Mouse (Mus musculus) heart, embryonic 13.5 days (tissue): Measurements from ENCODE around the gene Bsg. TPM values are rescaled to one million over a fixed set of nuclear protein-coding genes. Genes with fewer than 3 reads are reported as not detected.

Source experiments
- ATAC-seq: fragments of 200-750 bp; cut with Nextera tagmentation; 2 replicates; pipeline ENCODE4 v1.8.0; 2017; ENCODE audit warnings: moderate TSS enrichment; ENCODE audit not compliant: insufficient number of reproducible peaks, low FRiP score, low TSS enrichment; ENCODE audit errors: extremely low read depth
- H3K27ac ChIP-seq: fragments of 300-500 bp; sonication (generic); replicated peaks from 2 replicates; pipeline ENCODE4 v1.5.1; 2015; ENCODE audit warnings: moderate library complexity, mild to moderate bottlenecking, inconsistent platforms
- H3K27me3 ChIP-seq: fragments of 300-500 bp; sonication (generic); replicated peaks from 2 replicates; pipeline ENCODE4 v1.6.1; 2015; ENCODE audit warnings: mild to moderate bottlenecking, inconsistent platforms
- H3K36me3 ChIP-seq: fragments of 300-500 bp; sonication (generic); 2 replicates; pipeline ENCODE4 v1.6.1; 2015; ENCODE audit warnings: mild to moderate bottlenecking, inconsistent platforms
- H3K4me1 ChIP-seq: fragments of 300-500 bp; sonication (generic); 2 replicates; pipeline ENCODE4 v1.6.1; 2015; ENCODE audit warnings: inconsistent platforms
- H3K4me2 ChIP-seq: fragments of 300-500 bp; sonication (generic); 2 replicates; pipeline ENCODE4 v1.6.1; 2015; ENCODE audit warnings: inconsistent platforms, mild to moderate bottlenecking, moderate library complexity
- H3K4me3 ChIP-seq: fragments of 300-500 bp; sonication (generic); 2 replicates; pipeline ENCODE4 v1.5.1; 2015; ENCODE audit warnings: moderate library complexity, mild to moderate bottlenecking, inconsistent platforms
- H3K9ac ChIP-seq: fragments of 300-500 bp; sonication (generic); 2 replicates; pipeline ENCODE4 v1.6.1; 2015; ENCODE audit warnings: inconsistent platforms, mild to moderate bottlenecking, moderate library complexity
- H3K9me3 ChIP-seq: fragments of 300-500 bp; sonication (generic); 2 replicates; pipeline ENCODE4 v1.6.1; 2016; ENCODE audit warnings: inconsistent platforms
- WGBS: fragments of 180-500 bp; shearing (Covaris S2); methylation state at CpG from one replicate; pipeline ENCODE4 v1.1.7; 2015; ENCODE audit warnings: mixed read lengths; 5-methylcytosine and 5-hydroxymethylcytosine counted together
- polyA plus RNA-seq: library from polyadenylated mRNA; unstranded; fragments of >200 nt; fragmentation: Nextera tagmentation; extraction: Ambion mirVana; gene quantifications from 2 replicates; pipeline ENCODE4 v1.2.1, GENCODE M21; 2015

The Bsg gene
- polyA plus RNA-seq, 1 experiment from 2014 or later = 1,093 TPM

- peaks cover 82% of the 10 kb centered on the region for H3K27me3 ChIP-seq
- 7% methylated on average over 43 of the region's 43 CpGs for WGBS
These were observed 13.5 kb downstream of the Bsg start for GRCm38 (mm10) chr10:79717640-79718357.

GRCm38 (mm10) chr10:79721089-79721488 is 16.8 kb downstream of the Bsg start:
- H3K27ac ChIP-seq = no peak overlapping the region
- H3K4me1 ChIP-seq = peaks cover 24% of the 10 kb centered on the region
- no peak overlapping the region for H3K9ac ChIP-seq
- WGBS = 53% methylated on average over 5 of the region's 5 CpGs
- H3K36me3 ChIP-seq = no peaks in the 10 kb centered on the region
- peaks cover 57% of the 10 kb centered on the region for H3K27me3 ChIP-seq
- H3K9me3 ChIP-seq = no peaks in the 10 kb centered on the region
- ATAC-seq = no peak
- H3K4me2 ChIP-seq = no peak overlapping the region
- no peak overlapping the region for H3K4me3 ChIP-seq

More at GRCm38 (mm10) chr10:79717640-79718357, 13.5 kb downstream of the Bsg start:
- H3K9me3 ChIP-seq = no peaks in the 10 kb centered on the region
- no peak overlapping the region for H3K9ac ChIP-seq
- H3K4me2 ChIP-seq = peak overlapping the region; percentile 96
- H3K27ac ChIP-seq = no peak overlapping the region
- no peak for ATAC-seq
- no peaks in the 10 kb centered on the region for H3K36me3 ChIP-seq
- peak overlapping the region; percentile 67 for H3K4me3 ChIP-seq
- H3K4me1 ChIP-seq = peaks cover 25% of the 10 kb centered on the region

GRCm38 (mm10) chr10:79723047-79723446 is 18.8 kb downstream of the Bsg start:
- no peak overlapping the region for H3K9ac ChIP-seq
- no peaks in the 10 kb centered on the region for H3K36me3 ChIP-seq
- no peak overlapping the region for H3K4me3 ChIP-seq
- peaks cover 37% of the 10 kb centered on the region for H3K27me3 ChIP-seq
- H3K27ac ChIP-seq = no peak overlapping the region
- H3K9me3 ChIP-seq = peaks cover 4% of the 10 kb centered on the region; the same call in 1 of the 2 replicates
- no peak for ATAC-seq
- no peak overlapping the region for H3K4me2 ChIP-seq
- peaks cover 7% of the 10 kb centered on the region for H3K4me1 ChIP-seq
- WGBS = 64% methylated on average over 6 of the region's 6 CpGs

GRCm38 (mm10) chr10:79723692-79724091 is 19.4 kb downstream of the Bsg start:
- Histone ChIP-seq H3K27me3 (peaks cover 37% of the 10 kb centered on the region), H3K4me1 (peaks cover 7% of the 10 kb centered on the region), H3K9ac (no peak overlapping the region), H3K36me3 (no peaks in the 10 kb centered on the region), H3K4me2 (no peak overlapping the region), H3K27ac (no peak overlapping the region), H3K4me3 (no peak overlapping the region), H3K9me3 (peaks cover 4% of the 10 kb centered on the region; the same call in 1 of the 2 replicates)
- no peak for ATAC-seq
- 63% methylated on average over 7 of the region's 7 CpGs for WGBS

- H3K4me1 ChIP-seq = peaks cover 13% of the 10 kb centered on the region
- ATAC-seq = no peak
- peaks cover 4% of the 10 kb centered on the region; the same call in 1 of the 2 replicates for H3K9me3 ChIP-seq
- no peak overlapping the region for H3K9ac ChIP-seq
- H3K27ac ChIP-seq = no peak overlapping the region
- no peaks in the 10 kb centered on the region for H3K36me3 ChIP-seq
- H3K4me3 ChIP-seq = no peak overlapping the region
- peaks cover 20% of the 10 kb centered on the region for H3K27me3 ChIP-seq
- WGBS = 34% methylated on average over 11 of the region's 11 CpGs
- H3K4me2 ChIP-seq = no peak overlapping the region
These were observed 21.8 kb downstream of the Bsg start for GRCm38 (mm10) chr10:79726090-79726489.

- peaks cover 4% of the 10 kb centered on the region; the same call in 1 of the 2 replicates for H3K9me3 ChIP-seq
- no peak overlapping the region for H3K27ac ChIP-seq
- H3K9ac ChIP-seq = no peak overlapping the region
- H3K36me3 ChIP-seq = peaks cover 5% of the 10 kb centered on the region
- no peak overlapping the region for H3K4me3 ChIP-seq
- no peak for ATAC-seq
- peaks cover 12% of the 10 kb centered on the region for H3K4me1 ChIP-seq
- no peak overlapping the region for H3K4me2 ChIP-seq
- H3K27me3 ChIP-seq = peaks cover 13% of the 10 kb centered on the region
- 69% methylated on average over 28 of the region's 28 CpGs for WGBS
These were observed 24.3 kb downstream of the Bsg start for GRCm38 (mm10) chr10:79728323-79729249.

- peak; percentile 12; the same call in 1 of the 2 replicates for ATAC-seq
- H3K9me3 ChIP-seq = peaks cover 4% of the 10 kb centered on the region; the same call in 1 of the 2 replicates
- no peak overlapping the region for H3K4me2 ChIP-seq
- no peak overlapping the region for H3K9ac ChIP-seq
- H3K4me3 ChIP-seq = no peak overlapping the region
- H3K36me3 ChIP-seq = peaks cover 14% of the 10 kb centered on the region
- H3K27me3 ChIP-seq = peaks cover 15% of the 10 kb centered on the region
- no peak overlapping the region for H3K27ac ChIP-seq
- WGBS = 65% methylated on average over 13 of the region's 13 CpGs
- H3K4me1 ChIP-seq = peaks cover 6% of the 10 kb centered on the region
These were observed 25.2 kb downstream of the Bsg start for GRCm38 (mm10) chr10:79729357-79729965.

GRCm38 (mm10) chr10:79732500-79732899 is 28.2 kb downstream of the Bsg start:
- H3K4me2 ChIP-seq = no peak overlapping the region
- peaks cover 30% of the 10 kb centered on the region for H3K9me3 ChIP-seq
- WGBS = 90% methylated on average over 1 of the region's 1 CpGs
- no peak overlapping the region for H3K4me3 ChIP-seq
- H3K27me3 ChIP-seq = peaks cover 43% of the 10 kb centered on the region
- no peak overlapping the region for H3K9ac ChIP-seq
- no peak for ATAC-seq
- H3K27ac ChIP-seq = no peak overlapping the region
- peaks cover 12% of the 10 kb centered on the region for H3K4me1 ChIP-seq
- peaks cover 45% of the 10 kb centered on the region for H3K36me3 ChIP-seq

GRCm38 (mm10) chr10:79733847-79734246 is 29.6 kb downstream of the Bsg start:
- H3K36me3 ChIP-seq = peaks cover 58% of the 10 kb centered on the region
- H3K4me2 ChIP-seq = no peak overlapping the region
- peaks cover 12% of the 10 kb centered on the region for H3K4me1 ChIP-seq
- no peak overlapping the region for H3K9ac ChIP-seq
- peaks cover 41% of the 10 kb centered on the region for H3K9me3 ChIP-seq
- H3K27ac ChIP-seq = no peak overlapping the region
- ATAC-seq = no peak
- H3K27me3 ChIP-seq = peaks cover 35% of the 10 kb centered on the region
- H3K4me3 ChIP-seq = no peak overlapping the region
- WGBS = 73% methylated on average over 15 of the region's 15 CpGs

- Histone ChIP-seq H3K4me3 (peak overlapping the region; percentile 25), H3K9ac (no peak overlapping the region), H3K36me3 (peaks cover 73% of the 10 kb centered on the region), H3K27me3 (peaks cover 30% of the 10 kb centered on the region), H3K4me1 (peaks cover 6% of the 10 kb centered on the region; the same call in 1 of the 2 replicates), H3K9me3 (peaks cover 56% of the 10 kb centered on the region), H3K4me2 (peak overlapping the region; percentile 44), H3K27ac (no peak overlapping the region)
- no peak for ATAC-seq
- WGBS = 34% methylated on average over 49 of the region's 52 CpGs
These were observed 31.1 kb downstream of the Bsg start for GRCm38 (mm10) chr10:79735361-79735760.

GRCm38 (mm10) chr10:79736706-79737105 is 32.4 kb downstream of the Bsg start:
- H3K4me2 ChIP-seq = no peak overlapping the region
- peaks cover 30% of the 10 kb centered on the region for H3K27me3 ChIP-seq
- ATAC-seq = no peak
- peaks cover 6% of the 10 kb centered on the region; the same call in 1 of the 2 replicates for H3K4me1 ChIP-seq
- H3K36me3 ChIP-seq = peaks cover 87% of the 10 kb centered on the region
- no peak overlapping the region for H3K4me3 ChIP-seq
- peaks cover 68% of the 10 kb centered on the region for H3K9me3 ChIP-seq
- 89% methylated on average over 11 of the region's 14 CpGs for WGBS
- no peak overlapping the region for H3K9ac ChIP-seq
- H3K27ac ChIP-seq = no peak overlapping the region
